Mouse (Mus musculus) embryonic stem cell, embryonic (primary cell): ENCODE results near the gene Fen1.

ENCODE experiments used
- CTCF ChIA-PET, 4 experiments: fragments of 300-600 bp in 2 of 4; fragments of 350-600 bp in 2 of 4; sonication (Branson Sonifier 250); formaldehyde crosslinking; loops; one replicate each; lab custom pipeline; 2022; ENCODE audit warnings: inconsistent platforms in 2 of 4; lab: Charles Lee
- POLR2A ChIA-PET, 4 experiments: fragments of 300-600 bp in 2 of 4; fragments of 350-600 bp in 2 of 4; sonication (Branson Sonifier 250); formaldehyde crosslinking; loops; one replicate each; lab custom pipeline; 2022; ENCODE audit warnings: antibody characterized with exemption in 4 of 4, inconsistent platforms in 1 of 4; lab: Charles Lee

The Fen1 gene

DNA sequence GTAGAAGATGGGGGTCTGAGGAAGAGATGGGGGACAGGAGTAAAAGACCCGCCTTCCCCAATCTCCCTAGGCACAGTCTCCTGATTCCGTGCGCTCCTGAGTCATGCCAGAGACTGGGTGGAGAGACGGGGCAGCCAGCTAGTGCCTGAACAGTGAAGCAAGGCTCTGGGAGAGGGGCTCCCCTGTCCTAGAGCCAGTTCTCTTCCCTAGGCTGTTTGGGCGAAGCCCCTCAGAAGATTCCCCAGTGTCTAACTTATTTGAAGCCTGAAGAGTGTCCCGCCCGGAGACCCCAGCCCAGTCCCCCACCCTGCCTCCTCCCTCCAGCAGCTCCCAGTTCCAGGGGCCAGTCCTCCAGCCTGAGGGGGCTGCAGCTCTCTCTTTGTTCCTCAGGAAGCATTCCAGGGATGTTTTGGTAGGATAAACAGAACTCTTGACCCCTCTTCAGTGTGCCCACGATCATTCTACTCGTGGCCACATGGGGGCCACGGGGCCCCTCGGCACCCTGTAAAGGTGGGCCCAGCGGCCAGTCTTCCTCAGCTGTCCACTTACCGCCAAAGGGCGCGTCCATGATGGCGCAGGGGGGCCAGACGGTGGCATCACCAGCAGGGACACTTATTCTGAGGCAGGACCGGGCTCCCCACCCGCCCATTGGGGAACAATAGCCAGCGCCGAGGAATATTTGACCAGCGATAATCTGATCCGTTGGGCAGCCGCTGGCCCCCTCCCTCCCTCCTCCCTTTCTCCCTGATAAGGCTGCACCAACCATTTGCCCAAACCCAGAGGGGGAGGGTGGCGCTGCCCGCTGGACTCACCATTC, 20.9 kb upstream of the Fen1 start:
- POLR2A ChIA-PET = interaction anchor here in 3 of 4 experiments (0.5 to 1.0 kb wide), 9 partner anchors 8 to 1776 kb away, joined by 3 to 7 read pairs (median 4); partner anchors contain the start of gene Fads1 (in 1 of the 3)

DNA sequence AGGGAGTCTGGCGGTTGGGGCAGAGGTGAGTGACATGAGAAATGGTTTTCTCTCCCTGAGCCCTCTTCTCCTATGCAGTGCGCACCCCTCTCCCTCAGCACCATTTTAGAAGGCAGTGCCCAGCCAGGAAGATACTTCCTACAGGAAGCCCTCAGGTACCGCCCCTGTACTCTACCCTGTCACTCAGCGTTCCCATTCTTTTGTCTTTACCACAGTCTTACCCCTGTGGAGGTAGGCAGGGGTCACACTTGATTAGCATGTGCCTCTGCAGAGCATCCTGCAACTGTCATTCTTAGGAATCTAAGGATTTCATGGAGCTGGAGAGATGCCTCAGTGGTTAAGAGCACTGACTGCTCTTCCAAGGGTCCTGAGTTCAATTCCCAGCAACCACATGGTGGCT, 19.6 kb upstream of the Fen1 start:
- CTCF ChIA-PET = interaction anchor here in 2 of 4 experiments (0.6 to 4.8 kb wide), 7 partner anchors 8 to 315 kb away, joined by 3 to 47 read pairs (median 4); partner anchors contain the start of gene Fads1 (in 1 of the 2)
- POLR2A ChIA-PET = interaction anchor here in 2 of 4 experiments (0.7 to 1.8 kb wide), 6 partner anchors 10 to 46 kb away, joined by 3 to 7 read pairs (median 5); partner anchors contain the start of gene Fads1 (in 1 of the 2)

More for the DNA sequence above, 20.9 kb upstream of the Fen1 start:
- CTCF ChIA-PET = interaction anchor here (0.6 to 1.5 kb wide), 7 partner anchors 10 to 250 kb away, joined by 3 to 5 read pairs (median 3); partner anchors contain the start of genes Myrf (in 1 of the 4) and Tmem258 (in 1 of the 4)

DNA sequence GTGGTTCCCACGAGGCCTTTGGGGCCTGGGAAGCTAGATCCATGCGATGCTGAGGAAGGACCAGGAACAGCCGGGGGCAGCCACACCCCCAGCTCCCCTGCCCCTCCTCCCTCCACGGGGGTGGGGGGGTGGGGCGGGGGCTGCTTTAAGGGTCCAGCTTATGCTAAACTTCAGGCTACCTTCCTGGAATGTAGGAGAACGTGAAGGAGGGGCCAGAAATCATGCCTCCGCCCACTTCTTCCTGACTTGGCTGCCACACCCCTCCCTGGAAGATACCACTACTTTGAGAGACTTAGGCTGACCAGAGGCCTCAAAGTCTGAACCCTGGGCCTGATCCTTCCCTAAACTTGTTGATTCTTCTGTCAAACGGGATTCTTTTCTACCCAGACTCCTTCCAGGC, 18.7 kb upstream of the Fen1 start:
- POLR2A ChIA-PET = interaction anchor here in 3 of 4 experiments (0.5 to 9.1 kb wide), 17 partner anchors 9 to 1149 kb away, joined by 3 to 60 read pairs (median 4); partner anchors contain the start of genes Fads1 (in 1 of the 3), Fen1 (in 1 of the 3) and Tmem258 (in 1 of the 3)
- CTCF ChIA-PET = interaction anchor here (0.6 to 4.8 kb wide), 21 partner anchors 9 to 324 kb away, joined by 3 to 47 read pairs (median 3); partner anchors contain the start of genes Fads1 (in 1 of the 4) and Incenp (in 1 of the 4)

DNA sequence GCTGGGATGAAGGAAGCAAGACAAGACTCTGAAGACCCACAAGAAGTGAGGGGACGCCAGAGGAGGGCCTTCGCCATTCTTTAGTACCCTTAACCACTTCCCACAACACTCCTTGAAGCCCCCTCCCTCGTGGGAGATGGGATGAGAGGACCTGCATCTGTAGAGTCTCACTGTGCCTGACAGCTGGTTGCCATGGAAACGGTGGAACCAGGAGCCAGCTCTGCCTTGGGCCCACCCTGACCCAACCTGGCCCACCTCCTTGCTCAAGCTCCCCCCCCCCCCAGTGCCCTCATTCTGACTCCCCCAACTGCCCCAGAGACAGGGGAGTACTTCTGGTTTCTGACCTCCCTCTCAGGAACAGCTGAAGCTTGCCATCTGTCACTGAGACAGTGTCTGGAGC, 17.6 kb upstream of the Fen1 start:
- CTCF ChIA-PET = interaction anchor here (0.6 to 4.8 kb wide), 10 partner anchors 12 to 322 kb away, joined by 3 to 47 read pairs (median 5); partner anchors contain the start of gene Incenp (in 1 of the 4)
- POLR2A ChIA-PET = interaction anchor here in 3 of 4 experiments (0.6 to 9.1 kb wide), 8 partner anchors 8 to 331 kb away, joined by 3 to 60 read pairs (median 4); partner anchors contain the start of genes Fen1 (in 1 of the 3) and Tmem258 (in 1 of the 3)

DNA sequence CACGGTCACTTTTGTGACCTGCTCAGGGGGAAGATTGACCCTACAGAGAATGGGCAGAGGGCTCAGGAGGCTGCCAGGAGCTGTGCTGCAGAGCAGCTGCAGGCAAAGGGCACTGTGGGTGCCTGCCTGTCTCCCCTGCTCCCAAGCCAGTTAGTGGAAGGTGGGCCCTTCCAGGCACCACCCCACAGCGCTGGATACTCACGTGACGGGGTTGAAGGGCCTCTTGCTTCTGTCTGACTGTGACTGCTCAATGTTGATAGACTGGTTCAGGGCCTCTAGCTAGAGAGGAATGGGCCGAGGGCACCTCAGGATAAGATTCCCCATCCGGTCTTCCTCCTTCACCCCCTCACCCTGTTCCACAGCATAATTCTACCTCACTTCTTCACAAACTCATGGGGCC, 15.6 kb upstream of the Fen1 start:
- POLR2A ChIA-PET = interaction anchor here (0.6 to 9.1 kb wide), 17 partner anchors 10 to 1173 kb away, joined by 3 to 60 read pairs (median 3); partner anchors contain the start of genes Tmem258 (in 2 of the 4), Fads1 (in 1 of the 4) and Fen1 (in 1 of the 4)
- CTCF ChIA-PET = interaction anchor here (0.5 to 4.8 kb wide), 64 partner anchors 8 to 312 kb away, joined by 3 to 47 read pairs (median 4); partner anchors contain the start of genes Fads1 (in 2 of the 4), Fen1 (in 2 of the 4), Tmem258 (in 2 of the 4) and Lrrc10b (in 1 of the 4)

DNA sequence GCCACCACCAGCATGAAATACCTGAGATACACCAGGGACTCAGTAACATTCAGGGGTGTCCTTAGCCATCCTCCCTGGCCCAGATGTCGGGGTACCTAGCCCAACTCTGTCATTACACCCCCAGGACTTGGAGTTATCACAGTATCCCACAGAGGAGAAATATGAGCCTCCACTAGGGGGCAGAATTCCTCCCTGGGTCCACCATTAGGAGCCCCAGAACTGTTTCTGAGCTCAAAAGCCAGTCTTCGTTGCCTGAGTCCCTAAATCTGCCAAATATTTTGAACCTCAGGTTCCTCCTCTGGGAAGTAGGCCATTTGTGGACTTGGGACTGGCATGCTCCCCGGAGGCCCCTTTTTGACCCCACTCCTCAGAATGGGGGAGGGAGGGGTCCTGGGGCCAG, 15.1 kb upstream of the Fen1 start:
- POLR2A ChIA-PET = interaction anchor here (0.6 to 9.1 kb wide), 16 partner anchors 10 to 1172 kb away, joined by 3 to 60 read pairs (median 4); partner anchors contain the start of genes Tmem258 (in 2 of the 4), Fads1 (in 1 of the 4) and Fen1 (in 1 of the 4)

DNA sequence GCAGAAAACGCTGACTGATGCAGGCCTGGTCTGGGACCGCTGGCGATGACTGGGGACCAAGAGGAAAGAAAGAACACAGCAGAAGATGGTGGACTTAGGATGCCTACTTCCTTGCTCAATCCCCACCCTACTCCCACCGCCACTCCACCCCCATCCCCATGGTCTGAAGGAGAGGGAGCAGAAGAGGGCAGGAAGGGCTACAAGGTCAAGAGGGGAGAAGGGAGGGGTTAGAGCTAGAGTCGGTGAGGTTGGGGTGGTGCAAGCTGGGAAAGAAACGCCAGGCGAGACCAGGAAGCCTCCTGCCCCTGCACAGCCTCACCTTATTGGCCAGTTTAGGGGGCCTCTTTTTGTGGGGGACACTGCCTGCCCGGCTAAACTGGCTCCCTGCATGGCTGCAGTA, 12.1 kb upstream of the Fen1 start:
- POLR2A ChIA-PET = interaction anchor here (0.5 to 9.1 kb wide), 21 partner anchors 10 to 679 kb away, joined by 3 to 60 read pairs (median 5); partner anchors contain the start of genes Fads1 (in 2 of the 4), Fen1 (in 2 of the 4) and Tmem258 (in 2 of the 4)
- CTCF ChIA-PET = interaction anchor here in 3 of 4 experiments (0.5 to 2.1 kb wide), 19 partner anchors 8 to 340 kb away, joined by 3 to 11 read pairs (median 3); partner anchors contain the start of genes Fads1 (in 2 of the 3), Cpsf7 (in 1 of the 3), Fen1 (in 1 of the 3) and Tmem258 (in 1 of the 3)

More for the DNA sequence above, 15.1 kb upstream of the Fen1 start:
- CTCF ChIA-PET = interaction anchor here (0.5 to 4.8 kb wide), 65 partner anchors 8 to 312 kb away, joined by 3 to 47 read pairs (median 4); partner anchors contain the start of genes Fads1 (in 2 of the 4), Fen1 (in 2 of the 4), Tmem258 (in 2 of the 4) and Lrrc10b (in 1 of the 4)

DNA sequence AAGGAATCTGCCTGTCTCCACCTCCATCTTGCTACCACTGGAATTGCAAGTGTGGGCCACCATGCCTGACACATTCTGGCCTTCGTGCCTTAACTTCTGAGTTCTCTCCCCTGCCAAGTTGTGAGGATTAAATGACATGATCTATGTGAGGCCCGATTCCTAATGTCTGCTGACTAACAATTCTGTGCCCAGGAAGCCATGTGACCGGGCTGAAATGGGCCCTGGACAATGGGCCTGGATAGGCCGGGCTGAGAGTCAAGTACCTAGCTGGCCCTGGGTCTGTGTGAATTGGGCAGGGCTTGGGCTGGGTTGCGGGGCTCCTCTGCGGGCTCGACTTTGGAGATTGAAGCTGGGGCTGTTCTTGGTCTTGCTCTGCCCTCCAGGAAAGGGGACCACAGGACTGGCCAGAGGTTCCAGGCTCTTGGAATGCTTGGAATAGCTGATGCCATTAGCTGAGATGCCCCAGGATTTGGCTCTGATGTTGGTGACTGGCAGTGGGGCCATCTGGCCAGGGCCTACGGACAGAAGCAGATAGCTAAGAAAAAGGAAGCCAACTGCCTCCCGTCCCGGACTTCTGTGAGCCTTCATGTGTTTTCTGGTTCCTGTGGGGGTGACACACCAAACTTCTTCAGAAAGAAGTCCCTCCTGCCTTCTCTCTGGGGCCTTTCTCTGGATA, 10.0 kb upstream of the Fen1 start:
- POLR2A ChIA-PET = interaction anchor here (0.5 to 9.1 kb wide), 14 partner anchors 8 to 1326 kb away, joined by 3 to 60 read pairs (median 4); partner anchors contain the start of genes Fen1 (in 2 of the 4), Tmem258 (in 2 of the 4), 1810009A15Rik (in 1 of the 4) and Gm49416 (in 1 of the 4)
- CTCF ChIA-PET = interaction anchor here in 3 of 4 experiments (0.7 to 3.0 kb wide), 6 partner anchors 15 to 221 kb away, joined by 3 to 13 read pairs (median 4); no protein-coding TSS in a partner anchor

DNA sequence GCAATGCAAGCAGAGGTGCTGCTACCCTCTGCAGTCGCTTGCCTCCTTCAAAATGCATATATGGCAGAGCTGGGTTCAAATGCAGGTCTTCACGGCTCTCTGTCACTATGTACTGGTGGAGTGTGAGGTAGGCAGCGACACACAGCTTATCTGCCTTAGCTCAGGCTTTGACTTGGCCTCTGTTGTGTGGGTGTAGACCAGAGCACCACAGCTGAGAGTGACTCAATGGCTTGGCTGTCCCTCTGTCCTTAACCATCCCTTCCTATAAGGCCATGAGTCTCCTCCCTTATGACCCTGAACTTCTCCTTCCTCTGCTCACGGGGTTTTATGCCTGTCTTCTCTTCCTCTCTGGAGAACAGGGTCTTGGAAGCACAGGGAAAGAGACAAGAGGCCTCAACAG, 6.9 kb upstream of the Fen1 start:
- ChIA-PET CTCF (interaction anchor here in 3 of 4 experiments (0.5 to 1.9 kb wide), 6 partner anchors 8 to 239 kb away, joined by 3 to 8 read pairs (median 4); no protein-coding TSS in a partner anchor), POLR2A (interaction anchor here in 2 of 4 experiments (0.6 to 2.0 kb wide), 4 partner anchors 21 to 399 kb away, joined by 3 to 6 read pairs (median 4); no protein-coding TSS in a partner anchor)

DNA sequence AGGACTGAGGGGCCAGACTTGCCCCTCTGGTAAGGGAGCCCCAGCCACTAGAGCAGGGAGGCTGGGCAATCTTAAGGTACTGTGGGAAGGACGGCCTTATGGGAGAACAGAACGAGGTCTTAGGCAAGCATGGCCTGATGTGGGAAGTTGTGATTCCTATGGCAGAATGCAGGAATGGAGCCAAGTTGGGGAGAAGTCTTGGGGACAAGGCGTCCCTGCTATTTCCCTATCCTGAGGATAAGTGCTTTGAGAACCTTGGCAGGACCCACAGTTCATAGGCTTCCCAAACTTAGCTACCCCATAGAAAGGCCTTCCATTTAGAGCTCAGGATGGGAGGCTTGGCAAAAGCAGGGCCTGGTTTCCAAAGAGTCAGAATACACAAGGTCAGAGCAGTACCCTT, 4.9 kb upstream of the Fen1 start:
- CTCF ChIA-PET = interaction anchor here in 3 of 4 experiments (0.6 to 1.6 kb wide), 4 partner anchors 7 to 170 kb away, joined by 3 to 9 read pairs (median 4); no protein-coding TSS in a partner anchor
- POLR2A ChIA-PET = no interaction called here

DNA sequence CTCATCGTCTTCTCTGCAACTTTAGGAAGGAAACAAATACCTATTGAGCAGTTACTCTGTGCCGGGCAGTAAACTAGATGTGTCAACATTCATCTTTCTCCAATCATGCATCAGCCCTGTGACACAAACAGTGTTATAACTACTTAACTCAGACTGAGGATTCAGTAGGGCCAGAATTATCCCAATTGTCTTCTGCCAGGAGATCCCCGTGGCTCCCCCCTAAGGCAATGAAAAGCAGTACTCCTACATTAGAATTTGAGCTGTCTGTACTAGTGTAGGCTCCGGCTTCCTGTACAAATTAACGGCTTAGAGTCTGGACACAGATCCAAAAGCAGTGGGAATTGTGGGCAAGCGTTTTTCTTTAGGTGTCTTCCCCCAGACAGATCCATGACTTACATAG, 1.1 kb upstream of the Fen1 start:
- ChIA-PET CTCF (interaction anchor here (0.6 to 2.2 kb wide), 12 partner anchors 11 to 215 kb away, joined by 3 to 14 read pairs (median 5); partner anchors contain the start of gene Fads1 (in 1 of the 4)), POLR2A (interaction anchor here (0.7 to 6.0 kb wide), 11 partner anchors 8 to 321 kb away, joined by 3 to 60 read pairs (median 4); partner anchors contain the start of genes Fads1 (in 1 of the 4) and Sdhaf2 (in 1 of the 4))

DNA sequence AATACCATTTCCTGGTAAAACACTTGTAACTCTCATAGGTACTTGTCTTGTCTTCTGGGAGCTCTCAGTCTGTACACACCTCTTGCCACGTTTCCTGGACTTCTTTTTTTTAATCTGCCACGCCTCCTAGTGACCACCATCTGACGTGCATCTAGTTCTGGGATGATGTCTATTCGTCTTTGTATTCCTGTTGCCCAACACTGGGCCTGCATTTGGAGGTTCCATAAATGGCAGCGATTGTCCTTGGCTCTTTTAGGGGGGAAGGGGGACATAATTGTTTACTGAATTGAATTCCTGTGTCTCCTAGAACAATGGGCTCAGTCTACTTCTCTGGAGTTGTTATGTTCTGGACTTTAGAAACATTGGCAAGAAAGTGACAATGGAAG, 640 bp upstream of the Fen1 start:
- CTCF ChIA-PET = interaction anchor here in 3 of 4 experiments (0.6 to 2.2 kb wide), 11 partner anchors 12 to 215 kb away, joined by 3 to 14 read pairs (median 6); partner anchors contain the start of gene Fads1 (in 1 of the 3)
- POLR2A ChIA-PET = interaction anchor here (0.7 to 6.0 kb wide), 13 partner anchors 8 to 321 kb away, joined by 3 to 60 read pairs (median 4); partner anchors contain the start of genes Fads1 (in 1 of the 4), Lrrc10b (in 1 of the 4) and Sdhaf2 (in 1 of the 4)

DNA sequence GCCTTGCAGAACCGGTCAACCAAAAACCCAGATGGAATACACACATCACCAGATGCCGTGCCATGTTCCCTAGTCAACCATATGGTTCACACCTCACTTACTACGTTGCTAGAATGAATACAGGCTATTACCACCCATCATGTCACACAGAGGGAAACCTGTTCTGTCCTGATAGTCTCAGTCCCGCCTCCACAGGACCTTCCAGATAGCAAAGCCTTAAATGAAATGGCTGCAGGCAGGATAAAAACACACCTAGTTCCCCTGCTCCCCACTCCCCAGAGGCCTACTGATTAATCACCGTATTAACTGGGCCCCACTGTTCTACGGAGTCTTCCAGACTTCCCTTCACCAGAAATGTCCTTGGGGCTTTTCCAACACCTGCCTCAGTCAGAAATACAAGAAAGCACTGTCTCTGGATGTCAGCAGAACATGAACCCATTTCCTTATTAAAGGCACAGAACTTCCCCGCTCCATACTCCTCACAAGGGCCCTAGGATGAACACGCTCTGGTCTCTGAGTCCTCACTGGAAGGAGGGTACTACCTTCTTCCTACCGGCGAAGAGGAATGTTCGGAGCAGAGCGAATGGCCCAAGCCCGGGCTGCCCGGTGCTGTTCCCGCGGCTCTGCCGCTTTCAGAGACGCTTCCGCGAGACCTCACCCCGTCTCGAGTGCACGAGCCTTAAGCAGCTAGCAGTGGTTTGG, 672 bp downstream of the Fen1 start:
- ChIA-PET CTCF (interaction anchor here in 2 of 4 experiments (0.7 to 2.2 kb wide), 6 partner anchors 14 to 210 kb away, joined by 3 to 14 read pairs (median 7); partner anchors contain the start of gene Fads1 (in 1 of the 2)), POLR2A (interaction anchor here in 3 of 4 experiments (0.7 to 6.0 kb wide), 17 partner anchors 12 to 254 kb away, joined by 3 to 60 read pairs (median 4); partner anchors contain the start of genes Lrrc10b (in 2 of the 3), Fads1 (in 1 of the 3), Fads2 (in 1 of the 3) and Myrf (in 1 of the 3))

DNA sequence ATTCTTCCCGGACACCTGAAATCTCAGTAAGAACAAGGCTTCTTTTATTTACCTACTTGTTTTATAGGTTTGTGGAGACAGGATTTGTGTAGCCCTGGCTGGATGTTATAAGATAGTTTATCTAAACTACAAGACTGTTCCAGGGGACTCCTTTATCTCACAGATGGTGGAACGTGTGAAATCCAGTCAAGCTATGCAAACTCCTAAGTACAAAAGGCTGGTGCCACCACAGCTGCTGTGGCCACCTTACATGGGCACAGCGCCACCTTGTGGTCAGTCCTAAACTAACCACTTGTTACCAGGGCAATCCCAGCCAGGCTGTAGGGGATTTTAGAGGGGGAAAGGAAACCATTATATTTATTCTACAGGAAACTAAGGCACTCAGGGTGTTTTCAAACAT, 5.2 kb downstream of the Fen1 start:
- POLR2A ChIA-PET = interaction anchor here (0.9 to 5.6 kb wide), 27 partner anchors 10 to 304 kb away, joined by 3 to 38 read pairs (median 5); partner anchors contain the start of genes Fads1 (in 3 of the 4) and Fads2 (in 2 of the 4)
- CTCF ChIA-PET = interaction anchor here (0.5 to 4.8 kb wide), 56 partner anchors 9 to 1393 kb away, joined by 3 to 35 read pairs (median 3); partner anchors contain the start of genes Fads1 (in 4 of the 4), Myrf (in 2 of the 4) and Fads2 (in 1 of the 4)

DNA sequence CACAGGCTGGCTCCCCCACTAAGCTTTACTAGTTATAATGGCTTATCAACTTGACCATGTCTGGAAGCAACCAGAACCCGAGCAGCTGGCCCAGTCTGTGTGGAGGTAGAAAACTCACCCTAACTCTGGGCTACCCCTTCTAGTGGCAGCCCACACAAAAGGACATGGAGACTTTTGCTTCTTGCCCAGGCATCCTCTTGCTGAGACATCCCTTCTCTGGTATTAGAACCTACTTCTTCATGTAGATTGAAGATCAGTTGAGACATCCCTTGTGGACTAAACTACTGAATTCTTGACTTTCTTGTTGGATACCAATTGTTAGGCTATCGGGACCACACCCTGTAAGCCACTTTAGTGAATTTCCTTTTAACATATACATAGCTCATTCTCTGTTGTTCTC, 5.7 kb downstream of the Fen1 start:
- ChIA-PET CTCF (interaction anchor here (0.5 to 4.8 kb wide), 51 partner anchors 9 to 1392 kb away, joined by 3 to 35 read pairs (median 4); partner anchors contain the start of genes Fads1 (in 4 of the 4), Myrf (in 2 of the 4) and Fads2 (in 1 of the 4)), POLR2A (interaction anchor here (0.6 to 5.6 kb wide), 28 partner anchors 9 to 304 kb away, joined by 3 to 38 read pairs (median 5); partner anchors contain the start of genes Fads1 (in 3 of the 4) and Fads2 (in 2 of the 4))
